Mouse (Mus musculus) neural tube, embryonic 11.5 days (tissue): ENCODE data around the gene Klhdc7b. TPM values are rescaled to one million over a fixed set of nuclear protein-coding genes. Genes with fewer than 3 reads are reported as not detected.

Source experiments
- ATAC-seq: fragments of 200-750 bp; cut with Nextera tagmentation; 2 replicates; pipeline ENCODE4 v1.8.0; 2017; ENCODE audit warnings: moderate number of reproducible peaks, mild to moderate bottlenecking, moderate TSS enrichment, moderate library complexity; ENCODE audit not compliant: insufficient read depth, low FRiP score, low TSS enrichment
- DNase-seq: peaks from one replicate; pipeline ENCODE4 v3.0.0-alpha.2; 2015; ENCODE audit warnings: low spot score
- H3K27ac ChIP-seq: fragments of 300-500 bp; sonication (generic); 2 replicates; pipeline ENCODE4 v1.5.1; 2014; ENCODE audit warnings: low read depth, mild to moderate bottlenecking, low read length
- H3K27me3 ChIP-seq: fragments of 300-500 bp; sonication (generic); 2 replicates; pipeline ENCODE4 v1.6.1; 2014; ENCODE audit warnings: mild to moderate bottlenecking, low read length, mixed read lengths; ENCODE audit not compliant: control insufficient read depth, insufficient read depth
- H3K36me3 ChIP-seq: fragments of 300-500 bp; sonication (generic); 2 replicates; pipeline ENCODE4 v1.6.1; 2014; ENCODE audit warnings: mild to moderate bottlenecking, low read length, moderate library complexity, mixed read lengths; ENCODE audit not compliant: control insufficient read depth, insufficient read depth
- H3K4me1 ChIP-seq: fragments of 300-500 bp; sonication (generic); 2 replicates; pipeline ENCODE4 v1.6.1; 2014; ENCODE audit warnings: low read length, mixed read lengths; ENCODE audit not compliant: control insufficient read depth, insufficient read depth
- H3K4me2 ChIP-seq: fragments of 300-500 bp; sonication (generic); 2 replicates; pipeline ENCODE4 v1.6.1; 2014; ENCODE audit warnings: low read depth, mild to moderate bottlenecking, moderate library complexity
- H3K4me3 ChIP-seq: fragments of 300-500 bp; sonication (generic); 2 replicates; pipeline ENCODE4 v1.5.1; 2014; ENCODE audit warnings: low read depth, low read length
- H3K9ac ChIP-seq: fragments of 300-500 bp; sonication (generic); 2 replicates; pipeline ENCODE4 v1.6.1; 2014; ENCODE audit warnings: mild to moderate bottlenecking, low read length
- H3K9me3 ChIP-seq: fragments of 300-500 bp; sonication (generic); 2 replicates; pipeline ENCODE4 v1.6.1; 2016; ENCODE audit warnings: low read length; ENCODE audit not compliant: control insufficient read depth
- WGBS: fragments of 180-500 bp; shearing (Covaris S2); extraction: QIAGEN DNeasy Blood & Tissue Kit; methylation state at CpG from one replicate; pipeline ENCODE4 v1.1.7; 2014; 5-methylcytosine and 5-hydroxymethylcytosine counted together
- polyA plus RNA-seq: library from polyadenylated mRNA; unstranded; fragments of >200 nt; fragmentation: Nextera tagmentation; extraction: Ambion mirVana; gene quantifications from 2 replicates; pipeline ENCODE4 v1.2.1, GENCODE M21; 2014

Klhdc7b gene
- polyA plus RNA-seq, 1 experiment from 2014 or later, result not detected

- Histone ChIP-seq H3K27ac (no peak overlapping the region), H3K4me3 (no peak overlapping the region), H3K4me2 (no peak overlapping the region), H3K9me3 (no peaks in the 10 kb centered on the region), H3K36me3 (peaks cover 12% of the 10 kb centered on the region), H3K9ac (no peak overlapping the region), H3K27me3 (no peaks in the 10 kb centered on the region), H3K4me1 (peaks cover 13% of the 10 kb centered on the region)
- WGBS, result 97% methylated on average over 12 of the region's 12 CpGs
- DNase-seq (no peak), ATAC-seq (no peak)
Observed at GRCm38 (mm10) chr15:89352795-89353194, 31.9 kb upstream of the Klhdc7b start.

GRCm38 (mm10) chr15:89353837-89354236 is 30.9 kb upstream of the Klhdc7b start:
- Histone ChIP-seq H3K27me3 (no peaks in the 10 kb centered on the region), H3K4me2 (no peak overlapping the region), H3K27ac (no peak overlapping the region), H3K9ac (no peak overlapping the region), H3K4me1 (peaks cover 13% of the 10 kb centered on the region), H3K36me3 (peaks cover 12% of the 10 kb centered on the region), H3K9me3 (no peaks in the 10 kb centered on the region), H3K4me3 (no peak overlapping the region)
- no peak for DNase-seq
- ATAC-seq, result no peak
- 95% methylated on average over 16 of the region's 16 CpGs for WGBS

- DNase-seq (no peak), ATAC-seq (0 out of 2 replicates have a peak, but pooled peaks have one; percentile 5)
- Histone ChIP-seq H3K4me2 (peak overlapping the region; percentile 73), H3K9me3 (no peaks in the 10 kb centered on the region), H3K4me1 (peaks cover 13% of the 10 kb centered on the region), H3K4me3 (peak overlapping the region; percentile 74), H3K27ac (no peak overlapping the region), H3K27me3 (no peaks in the 10 kb centered on the region), H3K9ac (peak overlapping the region; percentile 80), H3K36me3 (peaks cover 12% of the 10 kb centered on the region)
- WGBS, result 77% methylated on average over 7 of the region's 7 CpGs
Observed at GRCm38 (mm10) chr15:89354455-89354854, 30.3 kb upstream of the Klhdc7b start.

- peak; percentile 98 for DNase-seq
- H3K36me3 ChIP-seq, result peaks cover 12% of the 10 kb centered on the region
- peak within 1 kb of the TSS; percentile 73 for H3K4me2 ChIP-seq
- peak within 1 kb of the TSS; percentile 74 for H3K4me3 ChIP-seq
- no peaks in the 10 kb centered on the region for H3K27me3 ChIP-seq
- peak within 1 kb of the TSS; percentile 61; the same call in 1 of the 2 replicates for H3K27ac ChIP-seq
- peak within 1 kb of the TSS; percentile 80 for H3K9ac ChIP-seq
- under 1% methylated on average over 64 of the region's 64 CpGs for WGBS
- peaks cover 13% of the 10 kb centered on the region for H3K4me1 ChIP-seq
- peak; percentile 86 for ATAC-seq
- no peaks in the 10 kb centered on the region for H3K9me3 ChIP-seq
Observed at GRCm38 (mm10) chr15:89355241-89356187, 29.2 kb upstream of the Klhdc7b start, which contains the start of the genes Lmf2 and Ncaph2. TSS of gene Lmf2 (minus strand) at chr15:89355659. TSS of gene Ncaph2 (plus strand) at chr15:89355719.

GRCm38 (mm10) chr15:89356372-89356771 is 28.3 kb upstream of the Klhdc7b start:
- under 1% methylated on average over 15 of the region's 15 CpGs for WGBS
- H3K4me1 ChIP-seq, result peaks cover 13% of the 10 kb centered on the region

GRCm38 (mm10) chr15:89358784-89359183 is 25.9 kb upstream of the Klhdc7b start:
- no peak for ATAC-seq
- WGBS, result 92% methylated on average over 3 of the region's 3 CpGs
- no peak overlapping the region for H3K4me2 ChIP-seq
- no peak overlapping the region for H3K27ac ChIP-seq
- peaks cover 13% of the 10 kb centered on the region for H3K4me1 ChIP-seq
- no peak overlapping the region for H3K4me3 ChIP-seq
- DNase-seq, result no peak
- H3K36me3 ChIP-seq, result peaks cover 10% of the 10 kb centered on the region
- H3K9me3 ChIP-seq, result no peaks in the 10 kb centered on the region
- no peak overlapping the region for H3K9ac ChIP-seq
- H3K27me3 ChIP-seq, result no peaks in the 10 kb centered on the region

More at GRCm38 (mm10) chr15:89356372-89356771, 28.3 kb upstream of the Klhdc7b start:
- Histone ChIP-seq H3K9me3 (no peaks in the 10 kb centered on the region), H3K9ac (peak overlapping the region; percentile 80), H3K4me2 (peak overlapping the region; percentile 45), H3K27ac (no peak overlapping the region), H3K27me3 (no peaks in the 10 kb centered on the region), H3K4me3 (peak overlapping the region; percentile 74), H3K36me3 (peaks cover 11% of the 10 kb centered on the region)
- ATAC-seq (peak; percentile 52; the same call in 1 of the 2 replicates), DNase-seq (peak; percentile 89)

- no peaks in the 10 kb centered on the region for H3K27me3 ChIP-seq
- H3K4me3 ChIP-seq, result no peak overlapping the region
- H3K9me3 ChIP-seq, result no peaks in the 10 kb centered on the region
- no peak overlapping the region for H3K4me2 ChIP-seq
- 90% methylated on average over 7 of the region's 7 CpGs for WGBS
- H3K9ac ChIP-seq, result no peak overlapping the region
- H3K36me3 ChIP-seq, result peaks cover 22% of the 10 kb centered on the region
- no peak overlapping the region for H3K27ac ChIP-seq
- ATAC-seq, result no peak
- no peak for DNase-seq
- no peaks in the 10 kb centered on the region for H3K4me1 ChIP-seq
Observed at GRCm38 (mm10) chr15:89363051-89363450, 21.7 kb upstream of the Klhdc7b start.

- Histone ChIP-seq H3K27me3 (no peaks in the 10 kb centered on the region), H3K4me3 (no peak overlapping the region), H3K9me3 (no peaks in the 10 kb centered on the region), H3K27ac (no peak overlapping the region), H3K9ac (no peak overlapping the region), H3K4me1 (no peaks in the 10 kb centered on the region), H3K36me3 (peaks cover 37% of the 10 kb centered on the region), H3K4me2 (no peak overlapping the region)
- ATAC-seq, result no peak
- no peak for DNase-seq
- 90% methylated on average over 4 of the region's 4 CpGs for WGBS
Observed at GRCm38 (mm10) chr15:89365141-89365551, 19.6 kb upstream of the Klhdc7b start.
